Mouse (Mus musculus) megakaryocyte-erythroid progenitor cell, adult 5-6 weeks (primary cell): ENCODE results near the gene Gm1113. TPM values are rescaled to one million over a fixed set of nuclear protein-coding genes. Genes with fewer than 3 reads are reported as not detected.

ENCODE experiments used
- ATAC-seq: replicated peaks from 2 replicates; pipeline ENCODE4 v1.8.0; 2016; ENCODE audit warnings: mild to moderate bottlenecking, inconsistent platforms; ENCODE audit not compliant: severe bottlenecking, poor library complexity, low FRiP score, low TSS enrichment
- total RNA-seq, 2 experiments: library from RNA; stranded (forward) in 1 of 2; stranded (reverse) in 1 of 2; fragments of 200-1000, 215-1000 nt in 1 of 2; fragments of >200 nt in 1 of 2; fragmentation: Nextera tagmentation in 1 of 2; gene quantifications; 2 replicates each; pipeline ENCODE4 v1.2.3; 2014 to 2017

Gene Gm1113
- total RNA-seq, 2 experiments from 2014 or later = not detected

DNA sequence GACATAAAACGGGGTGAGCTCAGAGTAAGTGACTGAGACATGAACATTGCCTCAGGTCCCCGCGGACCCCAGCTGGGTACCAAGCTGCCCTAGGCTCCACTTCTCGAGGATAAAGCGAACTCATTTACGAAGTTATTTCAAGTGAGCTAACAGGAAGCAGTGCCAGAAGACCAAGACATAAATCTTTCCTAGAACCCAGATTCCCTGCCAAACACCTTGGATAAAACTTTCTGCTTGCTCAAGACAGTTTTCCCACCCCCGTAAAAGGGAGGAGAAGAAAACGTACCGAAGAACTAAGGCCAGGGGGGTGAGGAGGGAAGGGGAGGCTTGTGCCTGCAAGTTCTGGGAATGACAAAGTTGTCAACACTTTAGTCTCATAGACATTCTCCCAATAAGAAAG, 15.2 kb upstream of the Gm1113 start:
- no peak for ATAC-seq

DNA sequence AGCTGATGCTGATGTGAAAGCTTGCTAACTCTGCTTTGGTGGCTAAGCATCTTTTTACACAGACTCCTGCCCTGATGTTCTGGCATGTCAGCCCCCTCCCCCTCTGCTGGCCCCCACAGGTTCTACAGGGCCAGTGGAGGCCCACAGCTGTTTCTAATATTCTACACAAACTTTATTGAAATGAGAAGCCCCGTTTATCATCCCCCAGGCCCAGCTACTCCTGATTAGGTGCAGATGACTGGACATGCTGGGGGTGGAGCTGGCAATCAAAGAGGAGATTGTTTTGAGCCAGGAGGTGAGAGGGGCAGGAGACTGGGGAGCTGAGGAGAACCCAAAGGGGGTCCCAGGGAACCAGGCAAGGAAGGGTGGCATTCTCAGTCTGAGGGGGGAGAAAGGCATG, 11.7 kb upstream of the Gm1113 start:
- ATAC-seq = no peak

DNA sequence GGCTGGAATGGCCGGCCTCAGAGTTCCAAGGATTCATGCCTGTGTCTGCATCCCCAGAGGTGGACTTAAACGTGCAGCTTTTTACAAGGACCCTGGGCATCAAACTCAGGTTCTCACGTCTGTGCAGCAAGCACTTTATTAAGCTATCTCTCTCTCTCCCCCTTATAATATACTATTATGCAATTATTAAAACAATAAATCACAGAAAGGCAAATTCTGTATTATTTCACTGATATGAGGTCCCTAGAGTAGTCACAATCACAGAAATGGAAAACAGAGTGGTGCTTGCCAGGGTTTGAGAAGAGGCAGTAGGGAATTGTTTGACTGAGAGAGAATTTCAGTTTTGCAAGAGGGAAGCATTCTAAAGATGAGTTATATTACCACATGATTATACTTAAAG, 11.1 kb upstream of the Gm1113 start:
- no peak for ATAC-seq

DNA sequence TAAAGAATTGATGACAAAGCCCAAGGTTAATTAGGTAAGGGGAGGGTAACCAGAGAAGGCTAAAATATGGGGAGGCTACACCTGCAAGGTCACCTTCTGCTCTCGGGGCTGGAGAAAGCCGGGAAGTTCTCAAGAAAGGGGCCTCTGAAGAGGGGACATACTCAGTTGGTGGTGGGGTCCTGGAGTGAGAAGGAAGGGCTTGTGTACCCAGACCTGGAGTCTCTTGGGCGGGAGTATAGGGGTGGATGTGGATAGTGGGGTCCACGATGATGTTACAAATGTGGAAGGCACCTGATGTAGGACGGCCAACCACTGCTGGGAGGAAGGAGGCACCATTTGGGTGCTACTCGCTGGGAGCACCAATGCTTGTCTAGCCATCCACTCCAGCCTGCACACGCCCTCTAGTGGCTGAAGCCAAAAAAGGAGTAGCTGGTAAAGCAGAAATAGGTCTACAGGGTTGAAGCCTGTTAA, 5.9 kb upstream of the Gm1113 start:
- peak; percentile 85 for ATAC-seq

DNA sequence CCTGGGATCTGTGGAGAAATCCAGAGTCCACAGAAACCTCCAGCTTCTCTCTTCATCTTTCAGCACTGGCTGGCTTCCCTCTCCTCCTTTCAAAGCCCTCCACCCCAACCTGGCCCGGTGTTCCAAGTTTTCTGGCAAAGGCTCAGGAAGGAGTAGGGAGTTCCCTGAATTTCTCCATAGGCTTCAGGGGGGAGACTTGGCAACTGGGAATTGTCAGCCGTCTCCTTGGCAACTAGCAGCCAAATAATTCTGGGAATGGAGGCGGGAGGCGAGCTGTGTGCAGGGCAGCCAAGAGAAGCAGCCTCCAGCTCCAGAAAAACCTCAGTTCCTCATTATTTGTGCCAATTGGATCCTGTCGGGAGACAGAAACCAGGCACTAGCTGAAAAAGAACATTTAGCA, 5.5 kb upstream of the Gm1113 start:
- ATAC-seq = no peak

DNA sequence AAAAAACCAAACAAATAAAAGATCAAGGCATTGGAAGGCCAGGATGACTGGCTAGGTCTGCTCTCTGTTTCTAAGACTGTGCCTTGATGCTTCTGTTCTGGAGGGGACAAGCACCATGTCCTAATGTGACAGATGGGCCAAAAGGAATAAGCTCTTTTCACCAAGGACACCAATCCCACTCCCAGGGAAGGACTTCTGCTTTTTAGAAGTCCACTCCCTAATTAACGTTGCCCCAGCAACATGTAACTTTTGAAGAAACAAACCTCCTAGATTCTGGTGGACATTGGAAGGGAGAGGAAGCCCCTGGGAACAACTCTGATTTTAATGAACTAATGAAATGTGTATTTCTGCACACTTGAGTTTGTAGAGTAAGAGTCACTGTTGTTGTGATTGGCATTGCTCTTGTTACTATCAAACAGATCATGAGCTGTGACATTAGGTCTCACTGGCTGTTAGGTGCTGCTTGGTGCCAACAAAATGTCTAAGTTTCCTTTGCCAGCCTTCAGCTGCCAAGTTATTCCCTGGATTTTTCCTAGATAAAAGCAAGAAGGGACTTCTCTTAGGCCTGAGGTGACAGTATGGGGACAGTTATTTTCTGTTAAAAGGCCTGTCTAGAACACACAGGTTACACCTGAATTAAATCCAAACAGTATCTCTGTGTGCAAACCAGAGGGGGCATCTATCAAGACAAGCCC, 4.9 kb upstream of the Gm1113 start:
- ATAC-seq = no peak

DNA sequence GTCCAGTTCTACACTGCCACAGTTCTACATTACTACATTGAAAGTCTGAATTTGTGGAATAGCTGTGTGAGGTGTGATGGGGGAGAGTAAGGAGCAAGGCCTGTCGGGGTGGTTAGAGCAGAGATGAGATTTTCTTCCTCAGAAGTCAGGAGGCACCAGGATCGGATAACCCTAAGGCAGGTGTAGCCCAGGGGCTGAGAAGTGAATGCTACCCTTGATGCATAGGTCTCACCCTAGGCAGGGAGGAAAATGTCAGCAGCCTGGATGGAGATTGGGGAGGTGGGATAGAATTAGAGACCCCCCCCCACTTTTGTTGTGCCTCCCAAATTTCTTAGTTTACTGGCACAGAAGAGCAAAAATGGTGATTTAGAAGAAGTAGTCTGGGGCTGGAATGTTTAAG, 4.2 kb upstream of the Gm1113 start:
- no peak for ATAC-seq

DNA sequence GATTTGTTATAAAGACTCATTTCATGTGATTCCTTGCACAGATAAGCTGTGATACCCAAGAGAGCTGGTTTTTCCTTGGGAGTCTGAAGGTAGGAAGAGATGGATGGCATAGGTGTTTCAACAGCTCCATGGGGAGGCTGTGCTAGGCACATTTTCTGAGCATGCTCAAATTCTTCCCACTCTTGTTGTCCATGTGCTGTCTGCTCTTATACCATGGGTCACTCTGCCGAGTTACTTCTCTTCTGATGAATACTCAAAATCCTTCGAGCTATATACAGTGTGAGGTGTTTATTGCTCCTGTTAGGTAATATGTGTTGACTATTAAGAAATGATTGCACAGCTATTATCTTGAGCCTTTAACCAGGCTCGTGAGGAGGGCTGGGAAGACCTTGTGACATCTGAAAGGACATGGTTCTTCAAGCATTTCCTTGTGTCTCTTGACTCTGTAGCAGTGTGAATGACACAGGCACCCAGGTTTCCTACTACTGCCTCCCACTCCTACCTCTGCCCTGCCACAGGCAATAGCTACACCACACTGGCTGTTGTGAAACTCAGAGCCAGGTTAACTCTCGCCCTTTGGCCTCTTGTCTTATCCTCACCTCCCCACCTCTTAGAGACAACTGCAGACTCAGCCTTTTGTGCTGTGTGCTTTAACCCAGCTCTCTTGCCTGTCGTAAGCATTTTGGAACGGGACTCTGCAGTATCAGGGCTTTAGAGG, 2.7 kb upstream of the Gm1113 start:
- no peak for ATAC-seq

DNA sequence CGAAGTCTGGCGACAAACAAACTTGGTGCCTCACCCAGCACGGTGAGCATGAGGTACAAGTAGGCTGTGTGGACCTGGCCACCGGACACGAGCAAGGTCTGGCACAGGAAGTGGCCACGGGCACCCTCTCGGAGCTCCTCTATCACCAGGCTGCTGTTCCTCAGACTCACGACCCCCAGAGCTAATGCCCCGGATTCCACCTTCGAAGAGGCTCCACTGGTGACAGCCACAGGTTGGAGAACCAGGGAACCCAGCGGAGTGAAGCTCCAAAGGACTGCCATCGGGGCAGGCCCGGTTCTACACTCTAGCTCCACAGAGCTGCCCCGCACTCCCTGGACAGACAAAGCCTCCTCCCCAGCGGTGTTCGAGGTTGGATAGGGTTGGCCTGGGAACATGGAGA, 1.4 kb downstream of the Gm1113 start:
- ATAC-seq = no peak

DNA sequence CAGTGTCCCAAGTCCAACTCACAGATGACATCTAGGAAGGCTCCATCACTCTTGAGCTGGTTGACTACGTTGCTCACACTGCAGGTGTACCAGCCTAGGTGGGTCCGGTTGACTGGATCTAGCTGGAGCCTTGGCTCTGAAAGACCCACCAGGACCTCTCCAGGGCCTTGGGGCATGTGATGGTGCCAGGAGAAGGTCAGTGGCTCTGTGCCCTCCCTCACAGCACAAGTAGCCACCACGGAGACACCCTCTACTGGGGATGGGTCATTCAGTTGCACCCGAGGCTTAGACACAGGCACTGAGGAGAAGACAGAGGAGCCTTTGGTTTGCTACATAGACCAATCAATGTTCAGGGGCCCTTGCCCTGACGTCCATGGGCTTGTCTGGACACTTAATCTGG, 1.9 kb downstream of the Gm1113 start:
- no peak for ATAC-seq

DNA sequence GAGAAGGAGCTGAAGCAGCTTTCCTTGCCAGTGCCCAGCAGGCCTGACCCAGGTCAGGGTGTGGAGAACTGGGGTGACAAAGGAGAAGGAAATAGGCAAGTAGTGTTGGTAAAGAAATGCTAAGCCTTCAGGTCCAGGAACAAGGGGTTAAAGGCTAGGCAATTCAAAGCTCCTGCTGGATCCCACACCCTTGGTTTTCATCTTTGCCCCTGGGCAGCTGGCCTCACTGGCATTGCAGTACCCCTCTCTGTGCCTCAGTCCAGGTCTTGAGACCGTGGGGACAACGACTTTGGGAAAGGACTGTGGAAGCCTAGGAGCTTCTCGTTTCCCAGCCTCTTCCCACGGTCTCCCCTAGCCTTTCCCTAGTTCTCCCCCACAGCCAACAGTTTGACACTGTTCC, 4.2 kb downstream of the Gm1113 start:
- ATAC-seq = no peak

DNA sequence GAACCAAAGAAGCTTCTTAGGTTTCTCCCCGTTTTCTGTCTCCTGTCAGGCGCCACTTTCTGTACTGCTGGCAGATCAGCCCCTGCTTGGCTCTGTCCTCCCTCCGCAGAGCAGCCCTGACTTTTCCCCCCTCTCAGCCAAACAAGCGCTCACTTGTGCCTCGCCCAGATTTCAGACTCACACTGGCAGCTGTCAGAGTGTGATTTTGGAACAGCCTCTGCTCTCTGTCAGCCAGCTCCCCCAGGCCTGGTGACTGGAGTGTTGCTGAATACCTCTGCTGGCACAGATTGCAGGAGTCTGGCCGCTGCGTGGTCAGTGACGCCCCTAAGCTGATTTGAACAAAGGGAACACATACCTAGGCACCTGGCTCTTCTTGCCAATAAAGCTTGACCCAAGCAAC, 9.8 kb downstream of the Gm1113 start:
- no peak for ATAC-seq

DNA sequence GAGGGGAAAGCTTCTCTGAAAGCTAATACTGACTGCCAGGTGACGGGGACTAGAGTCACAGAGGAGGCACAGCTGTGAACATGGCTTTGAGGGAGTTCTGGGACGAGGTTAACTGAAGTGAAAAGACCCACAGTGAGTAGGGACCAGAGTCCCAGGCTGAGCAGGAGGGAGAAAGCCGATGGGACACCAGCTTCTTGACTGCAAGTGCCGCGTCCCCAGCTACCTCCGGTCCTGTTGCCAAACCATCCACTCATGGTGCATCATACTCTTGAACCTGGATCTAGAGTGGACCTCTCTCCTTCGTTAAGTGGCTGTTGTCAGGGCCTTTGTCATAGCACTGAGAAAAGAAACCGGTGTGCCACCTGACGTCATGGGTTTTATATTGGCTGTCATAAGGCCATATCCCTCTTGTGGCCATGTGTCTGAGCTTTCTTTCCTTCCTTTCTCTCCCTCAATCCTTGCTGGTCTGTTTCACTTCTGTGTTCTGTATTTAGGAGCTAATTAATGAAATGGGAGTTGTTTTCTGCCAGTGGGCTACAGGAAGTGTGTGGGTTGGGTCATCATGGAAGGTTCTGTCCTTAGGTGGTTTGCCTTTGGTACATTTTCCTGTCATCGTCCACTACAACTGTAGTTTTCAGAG, 15.6 kb downstream of the Gm1113 start:
- no peak for ATAC-seq

DNA sequence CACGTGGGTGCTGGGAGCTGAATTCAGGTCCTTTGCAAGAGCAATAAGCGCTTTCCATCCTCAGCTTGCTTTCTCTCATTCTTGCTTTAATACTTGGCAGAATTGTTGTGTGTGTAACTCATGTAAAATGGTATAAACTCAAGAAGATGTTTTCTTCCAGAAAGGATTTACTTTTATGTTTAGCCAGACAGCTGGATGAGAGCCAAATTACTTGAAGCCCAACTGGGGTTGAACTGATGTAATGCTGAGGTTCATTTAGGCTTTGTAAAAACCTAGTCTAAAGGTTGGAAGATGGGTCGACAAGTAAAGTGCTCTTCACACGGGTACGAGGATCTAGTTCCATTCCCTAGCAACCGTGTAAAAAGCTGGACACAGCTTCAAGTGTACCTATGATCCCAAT, 18.1 kb downstream of the Gm1113 start:
- no peak for ATAC-seq

DNA sequence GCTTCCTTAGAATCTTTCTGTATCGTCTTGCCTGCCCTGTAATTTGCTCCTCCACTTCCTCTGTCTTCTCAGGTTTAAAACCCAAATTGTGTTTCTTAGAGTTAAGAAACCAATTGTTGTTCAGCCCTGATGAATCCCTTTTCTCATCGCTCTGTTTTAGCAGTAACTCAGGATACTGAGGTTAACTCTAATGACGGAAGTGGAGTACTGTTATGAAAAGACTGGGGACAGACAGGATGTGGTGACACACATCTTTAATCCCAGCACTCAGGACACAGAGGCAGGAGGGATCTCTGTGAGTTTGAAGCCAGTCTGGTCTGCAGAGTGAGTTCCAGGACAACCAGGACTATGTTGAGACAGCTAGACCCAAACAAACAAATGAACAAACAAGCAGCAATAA, 22.6 kb downstream of the Gm1113 start:
- ATAC-seq = no peak

DNA sequence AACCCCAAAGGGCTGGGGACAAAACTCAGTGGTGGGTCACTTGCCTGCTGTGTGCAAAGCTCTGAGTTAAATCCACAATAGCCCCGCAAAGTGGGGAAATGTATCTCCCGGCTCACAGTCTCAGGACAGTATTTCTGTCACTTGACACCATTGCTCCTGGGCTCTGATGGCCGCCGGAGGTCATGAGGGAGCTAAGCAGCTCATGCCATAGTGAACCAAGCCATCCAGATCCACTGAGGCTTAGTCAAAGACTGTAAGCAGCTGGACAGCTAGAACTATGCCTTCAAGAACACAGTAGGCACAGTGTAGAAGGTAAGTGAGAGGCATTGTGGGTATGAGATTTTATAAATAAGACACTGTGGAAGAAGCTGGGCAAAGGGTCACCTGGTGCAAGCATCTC, 23.1 kb downstream of the Gm1113 start:
- ATAC-seq = no peak

DNA sequence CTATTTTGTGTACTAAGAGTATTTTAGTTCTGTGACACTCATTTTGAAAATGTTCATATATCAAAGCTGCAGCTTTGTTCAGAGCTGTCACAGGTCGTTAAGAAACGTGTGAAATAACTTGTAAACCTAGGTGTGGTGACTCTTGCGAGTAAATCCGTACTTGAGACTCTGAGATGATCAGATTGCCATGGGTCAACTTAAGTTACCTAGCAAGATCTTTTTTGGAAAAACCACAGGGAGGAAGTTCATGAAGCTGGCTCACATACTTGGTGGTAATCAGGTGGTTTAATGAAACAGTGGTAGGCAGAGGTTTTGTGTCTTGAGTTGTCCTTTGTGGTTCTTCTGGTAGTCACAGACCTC, 24.4 kb downstream of the Gm1113 start:
- no peak for ATAC-seq

DNA sequence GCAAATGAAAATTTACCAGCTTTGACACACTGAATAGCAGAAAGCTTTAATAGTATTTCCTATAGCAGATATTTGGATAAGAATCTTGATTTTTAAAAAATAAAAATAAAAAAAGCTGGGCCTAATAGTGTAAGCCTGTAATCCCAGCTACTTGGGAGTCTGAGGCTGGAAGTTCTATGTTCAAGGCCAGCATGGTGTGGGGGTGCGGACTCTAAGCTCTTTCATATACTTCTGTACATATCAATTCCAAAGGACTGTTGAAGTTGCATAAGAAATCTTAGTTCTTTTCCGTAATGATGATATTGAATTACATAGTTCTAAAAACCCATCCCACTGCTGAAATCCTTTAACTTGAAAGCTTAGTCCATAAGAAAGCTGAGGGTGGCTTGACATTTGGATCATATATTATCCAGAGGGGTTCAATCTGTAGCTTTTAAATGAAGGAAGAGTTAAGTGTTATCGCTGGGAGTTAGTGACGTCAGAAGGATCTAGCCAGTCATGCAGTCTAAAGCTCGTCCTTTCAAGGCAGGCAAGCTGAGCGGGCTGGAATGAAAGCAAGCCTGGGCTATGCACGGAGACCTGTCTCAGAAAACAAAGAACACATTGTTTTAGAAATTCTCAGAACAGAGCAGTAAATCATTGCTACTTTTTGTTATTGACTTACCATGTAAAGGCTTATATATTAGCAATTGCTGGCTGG, 24.9 kb downstream of the Gm1113 start:
- ATAC-seq = no peak

DNA sequence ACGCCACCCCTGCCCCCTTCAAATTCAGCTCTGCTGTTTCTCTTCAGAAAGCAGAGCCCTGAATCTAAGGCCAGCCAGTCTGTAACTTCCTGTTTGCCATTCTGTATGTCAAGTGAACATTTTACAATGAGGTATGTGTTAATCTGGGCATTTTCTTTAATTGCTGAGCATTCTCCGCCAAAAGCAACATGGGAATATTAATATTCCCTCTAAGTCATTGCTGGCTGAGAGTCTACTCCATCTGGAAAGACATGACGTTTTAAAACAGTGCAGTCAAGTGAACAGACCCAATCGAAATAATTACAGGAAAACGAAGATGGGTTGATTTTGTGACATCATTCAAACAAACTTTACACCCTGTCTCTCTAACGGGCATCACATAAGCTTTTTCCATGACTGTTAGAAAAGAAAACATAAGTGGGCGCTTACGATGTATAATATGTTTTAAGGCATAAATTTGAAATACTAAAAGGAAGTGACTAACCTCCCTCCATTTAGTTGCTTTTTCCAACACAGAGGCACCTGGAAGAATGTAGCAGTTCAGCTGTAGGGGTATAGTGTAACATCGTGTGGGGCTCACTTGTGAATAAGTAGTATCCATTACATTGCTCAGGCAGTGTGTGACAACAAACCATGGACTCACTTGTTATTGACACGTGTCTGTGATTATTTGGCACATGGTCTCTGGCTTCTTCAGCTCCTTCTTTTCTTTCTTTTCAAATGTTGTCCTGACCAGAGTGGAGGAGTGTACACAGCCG, 26.8 kb downstream of the Gm1113 start:
- no peak for ATAC-seq

DNA sequence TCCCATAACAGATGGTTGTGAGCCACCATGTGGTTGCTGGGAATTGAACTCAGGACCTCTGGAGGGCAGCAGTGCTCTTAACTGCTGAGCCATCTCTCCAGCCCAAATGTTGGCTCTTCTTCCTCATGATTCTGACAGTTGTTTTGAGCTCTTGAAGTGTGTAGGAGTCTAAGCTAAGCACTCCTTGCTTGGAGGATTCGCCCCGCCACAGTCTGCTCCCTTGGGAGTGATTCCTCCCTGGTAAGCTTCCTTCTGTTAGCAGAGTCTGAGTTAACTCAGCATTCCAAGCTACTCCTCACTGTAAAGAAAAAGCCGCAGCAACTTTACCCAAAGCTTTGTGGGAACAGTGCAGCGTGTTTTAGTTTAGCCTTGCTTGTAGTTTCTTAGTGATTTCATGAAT, 29.6 kb downstream of the Gm1113 start:
- no peak for ATAC-seq
